Mouse (Mus musculus): ENCODE measurements around the gene St6galnac3.
A peak's percentile ranks its signal among the peaks of the same experiment; 100 is the strongest.

The St6galnac3 gene

DNA sequence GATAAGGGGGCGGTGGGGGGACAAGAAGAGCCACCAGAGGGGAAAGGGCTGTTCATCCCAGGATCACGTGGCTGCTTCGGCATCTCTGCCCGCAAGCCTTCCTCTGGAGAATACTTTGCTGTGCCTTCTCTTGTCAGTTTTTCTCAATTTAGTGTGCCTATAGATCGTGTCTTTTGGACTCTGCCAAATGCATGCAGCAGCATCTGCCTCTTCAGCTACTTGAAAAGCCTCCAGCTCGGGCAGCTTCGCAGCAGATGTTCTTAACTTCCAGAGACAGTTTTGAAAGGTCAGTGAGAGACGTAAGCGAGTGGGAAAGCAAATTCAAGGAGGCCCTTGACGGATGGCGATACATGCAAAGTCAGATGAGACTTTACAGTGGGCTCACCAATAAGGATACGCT, 385.9 kb downstream of the St6galnac3 start:
- no peak for DNase-seq

DNA sequence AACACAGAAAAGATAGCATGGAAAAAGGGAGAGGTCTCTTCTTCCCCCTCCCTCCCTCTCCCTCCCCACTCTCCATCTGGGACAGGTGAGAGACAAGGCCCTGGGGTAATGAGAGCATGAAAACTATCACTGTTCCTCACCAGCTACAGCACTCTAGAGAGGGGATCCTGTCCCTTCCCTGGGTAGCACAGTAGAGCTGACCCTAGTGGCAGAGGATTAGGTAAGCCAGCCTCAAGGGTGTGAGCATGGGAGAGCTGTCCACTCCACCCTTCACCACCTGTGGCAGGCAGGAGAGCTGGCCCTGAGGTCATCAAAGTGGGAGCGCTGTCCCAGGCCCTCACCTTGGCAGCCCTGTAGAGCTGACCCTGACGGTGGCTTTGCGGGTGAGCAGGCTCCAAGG, 387.2 kb downstream of the St6galnac3 start:
- DNase-seq: no peak

GRCm38 (mm10) chr3:153337221-153337620, 387.8 kb downstream of the St6galnac3 start:
- DNase-seq: no peak

DNA sequence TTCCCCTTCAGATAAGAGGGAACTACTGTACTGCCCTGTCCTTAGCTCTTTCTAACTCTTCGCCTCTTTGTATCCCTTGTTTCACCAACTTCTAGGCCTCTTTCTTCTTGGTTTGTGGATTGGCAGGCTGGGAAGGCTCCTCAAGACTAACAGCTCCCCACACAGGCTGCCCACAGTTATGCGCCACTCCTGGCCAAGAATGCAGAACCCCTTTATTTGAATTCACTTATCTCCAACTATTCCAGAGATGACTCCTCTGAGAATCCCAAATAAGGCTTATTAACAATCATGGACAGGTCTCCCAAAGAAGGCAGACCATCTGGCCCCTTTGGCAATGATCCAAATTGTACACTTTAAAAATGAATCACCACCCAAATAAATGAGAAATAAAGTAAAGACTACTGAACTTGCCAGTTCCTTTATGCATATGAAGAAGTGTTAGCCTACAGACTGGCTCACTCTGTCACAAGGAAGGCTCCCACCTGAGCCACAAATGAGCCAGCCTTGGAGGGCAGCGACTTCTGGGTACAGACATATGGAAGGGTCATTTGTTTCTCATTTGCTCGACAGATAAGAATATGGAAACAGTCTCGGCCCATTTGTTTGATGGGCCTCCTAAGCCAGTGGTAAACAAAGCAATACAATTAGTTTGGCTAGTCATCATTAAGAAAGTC, 390.7 kb downstream of the St6galnac3 start:
- peak; percentile 12 to 36 for DNase-seq

- no peak for DNase-seq
Measured at GRCm38 (mm10) chr3:153324307-153324706, 400.7 kb downstream of the St6galnac3 start.

GRCm38 (mm10) chr3:153323446-153323845, 401.5 kb downstream of the St6galnac3 start:
- DNase-seq: peak; percentile 59 to 68

DNA sequence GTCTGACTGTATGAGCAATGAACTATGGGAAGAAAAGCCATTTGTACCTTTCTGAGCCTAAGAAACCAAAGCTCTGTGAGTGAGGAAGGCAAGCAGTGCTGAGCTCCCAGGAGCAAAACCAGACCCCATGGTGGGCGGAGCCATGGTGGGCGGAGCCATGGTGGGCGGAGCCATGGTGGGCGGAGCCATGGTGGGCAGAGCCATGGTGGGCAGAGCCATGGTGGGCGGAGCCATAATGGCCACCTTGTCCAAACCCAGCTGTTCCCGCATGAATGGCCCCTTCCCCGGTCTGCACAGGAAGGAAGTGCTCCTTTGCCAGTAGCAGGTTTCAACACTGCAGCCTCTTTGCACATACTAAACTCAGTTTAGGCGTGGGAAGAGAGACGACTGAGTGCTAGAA, 411.4 kb downstream of the St6galnac3 start:
- DNase-seq: no peak

DNA sequence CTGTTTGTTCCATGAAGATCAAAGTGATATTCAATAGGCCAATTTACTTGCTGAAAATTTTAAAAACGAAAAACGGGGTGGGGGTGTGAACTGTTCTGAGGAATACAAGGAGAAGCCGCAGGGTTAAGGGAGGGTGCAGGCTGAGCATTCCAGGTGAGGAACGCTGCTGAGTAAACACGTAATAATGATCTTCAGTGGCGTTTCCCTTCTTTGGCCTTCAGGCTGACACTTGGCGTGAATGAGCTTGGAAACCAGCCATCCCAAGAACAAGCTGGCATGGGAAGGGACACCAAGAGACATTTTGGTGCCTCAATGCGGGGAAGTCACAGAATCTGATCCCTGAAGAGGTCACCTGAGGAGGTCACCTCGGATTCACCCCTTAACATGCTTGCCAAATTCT, 411.8 kb downstream of the St6galnac3 start:
- DNase-seq: peak; percentile 44 to 52

- DNase-seq: no peak
Measured at GRCm38 (mm10) chr3:153312006-153312405, 413.0 kb downstream of the St6galnac3 start.

GRCm38 (mm10) chr3:153308379-153308778, 416.6 kb downstream of the St6galnac3 start:
- DNase-seq: no peak

- DNase-seq: no peak
Measured at GRCm38 (mm10) chr3:153305153-153305552, 419.8 kb downstream of the St6galnac3 start.

GRCm38 (mm10) chr3:153302376-153302775, 422.6 kb downstream of the St6galnac3 start:
- DNase-seq: no peak

GRCm38 (mm10) chr3:153296375-153297068, 428.5 kb downstream of the St6galnac3 start:
- no peak for DNase-seq

- DNase-seq: peak in 1 of 2 experiments; percentile 13
Measured at GRCm38 (mm10) chr3:153292853-153293252, 432.1 kb downstream of the St6galnac3 start.

DNA sequence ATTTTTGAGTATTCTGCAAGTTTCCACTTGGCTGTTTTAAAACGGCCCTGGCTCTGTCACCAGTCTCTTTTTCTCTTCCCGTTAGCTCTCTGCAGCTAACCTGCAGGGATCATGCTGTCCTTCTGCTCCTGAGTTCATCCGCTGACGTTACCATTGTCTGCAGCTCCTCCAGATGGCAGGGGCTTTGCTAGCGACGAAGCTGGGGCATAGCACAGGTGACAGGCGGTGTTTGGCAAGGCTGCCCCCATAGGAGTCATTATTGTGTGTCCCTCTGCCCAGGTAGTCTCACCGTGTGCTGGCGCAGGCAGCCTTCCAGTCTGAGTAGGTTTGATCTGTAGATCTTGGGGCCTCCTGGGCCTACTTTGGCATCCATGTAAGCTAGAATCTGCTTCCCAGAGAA, 432.6 kb downstream of the St6galnac3 start:
- peak; percentile 48 to 57 for DNase-seq

- peak in 1 of 2 experiments; percentile 30 for DNase-seq
Measured at GRCm38 (mm10) chr3:153291406-153292045, 433.4 kb downstream of the St6galnac3 start.

- no peak for DNase-seq
Measured at GRCm38 (mm10) chr3:153289971-153290370, 435.0 kb downstream of the St6galnac3 start.

DNA sequence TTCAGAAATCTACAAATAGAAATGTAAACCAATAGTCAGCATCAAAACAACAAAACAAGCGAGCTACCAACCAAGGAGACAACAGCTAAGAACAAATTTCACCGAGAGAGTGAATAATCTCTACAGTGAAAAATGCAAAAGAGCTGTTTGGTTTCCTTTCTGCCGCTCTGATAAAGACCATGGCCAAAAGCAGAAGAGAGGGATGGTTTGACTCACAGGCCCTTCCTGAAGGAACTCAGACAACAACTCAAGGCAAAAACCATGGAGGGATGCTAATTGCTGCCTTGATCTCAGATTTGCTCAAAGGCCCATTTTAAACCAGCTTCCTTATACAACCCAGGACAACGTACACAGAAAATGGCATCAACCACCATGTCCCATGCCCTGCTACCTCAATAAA, 437.4 kb downstream of the St6galnac3 start:
- DNase-seq: no peak

DNA sequence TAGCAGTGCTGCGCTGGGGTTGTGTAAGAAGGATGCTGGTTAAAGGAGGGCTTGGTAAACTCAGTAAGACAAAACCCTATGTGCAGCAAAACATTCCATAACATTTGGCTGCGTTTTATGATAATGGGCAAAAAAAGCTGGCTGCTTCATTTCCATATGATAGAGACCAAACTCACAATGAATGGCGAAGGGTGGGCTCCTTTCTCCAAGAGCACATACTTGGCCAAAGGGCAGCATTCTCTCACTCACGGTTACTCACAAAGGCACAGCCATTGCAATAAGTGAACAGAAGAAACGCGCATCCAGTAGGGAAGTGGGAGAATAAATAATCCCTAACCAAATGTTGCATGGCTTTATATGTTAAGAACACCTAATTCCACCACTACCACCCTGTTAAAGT, 437.9 kb downstream of the St6galnac3 start:
- DNase-seq: no peak

DNA sequence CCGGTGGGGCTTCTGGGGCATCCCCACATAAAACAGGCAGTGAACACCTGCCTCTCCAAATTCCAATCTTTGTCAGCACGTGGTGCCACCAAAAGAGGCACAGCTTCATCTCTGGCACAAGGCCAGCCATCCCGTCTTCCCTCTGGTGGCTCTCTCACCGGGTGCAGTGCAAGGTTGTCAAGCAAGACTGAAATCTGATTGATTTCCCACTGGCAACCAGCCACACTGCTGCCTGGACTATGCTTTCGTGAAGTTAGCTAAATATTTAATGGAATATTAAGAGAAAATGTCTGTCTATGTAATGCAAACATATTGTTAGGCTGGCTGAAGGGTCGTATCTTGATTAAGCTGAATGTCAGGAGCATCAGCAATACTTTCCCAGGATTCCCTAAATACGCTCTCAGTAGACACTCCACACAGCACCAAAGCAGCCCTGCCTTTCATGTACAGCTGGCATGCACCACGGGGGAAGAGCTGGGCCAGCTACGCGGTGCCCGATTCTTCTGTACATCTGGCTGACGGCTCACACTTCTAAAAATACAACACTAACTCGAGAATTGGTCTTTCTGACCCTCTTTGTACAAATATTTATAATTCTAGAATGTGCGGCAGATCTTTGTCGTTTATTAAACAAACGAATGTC, 442.7 kb downstream of the St6galnac3 start:
- peak; percentile 56 to 59 for DNase-seq

- no peak for DNase-seq
Measured at GRCm38 (mm10) chr3:153278249-153278648, 446.7 kb downstream of the St6galnac3 start.

DNA sequence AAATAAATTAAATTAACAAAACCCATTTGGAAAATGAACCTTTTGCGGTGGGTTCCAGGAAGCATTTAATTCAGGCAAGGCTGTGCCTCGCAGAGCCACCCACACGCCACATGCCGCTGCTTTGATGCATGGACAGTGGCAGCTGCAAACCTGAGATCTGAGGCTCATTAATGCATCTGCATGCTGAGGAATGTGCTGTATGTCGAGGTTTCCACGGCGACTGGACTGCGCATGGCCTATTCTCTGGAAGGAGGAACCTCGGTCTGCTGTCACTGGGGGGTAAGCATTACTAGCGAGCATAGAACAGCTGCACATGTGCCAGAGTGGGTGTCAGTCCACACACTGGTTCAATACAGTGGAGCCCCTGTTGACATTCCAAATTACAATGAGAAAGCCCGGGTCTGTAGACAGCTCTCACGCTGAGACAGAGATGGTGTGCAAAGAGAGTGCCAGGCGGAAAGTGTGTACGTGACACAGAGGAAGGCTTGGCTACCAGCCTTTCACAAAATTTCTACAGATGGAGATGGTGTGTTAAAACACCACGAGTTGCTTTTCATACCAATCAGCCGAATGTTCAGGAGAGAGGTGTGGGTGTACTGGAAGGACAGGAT, 447.5 kb downstream of the St6galnac3 start:
- no peak for DNase-seq

GRCm38 (mm10) chr3:153276830-153277388, 448.1 kb downstream of the St6galnac3 start:
- no peak for DNase-seq

Measured in cerebellum, postnatal 14 days (tissue).